Mouse (Mus musculus): ENCODE measurements at regions not wholly inside any gene's neighbourhood (a gene's known extent, or its start where the extent isn't known, plus 50 kb on each side); places are given as distances from the start of the nearest gene placed in this dataset.
A peak's percentile ranks its signal among the peaks of the same experiment; 100 is the strongest.

GRCm38 (mm10) chr16:15052389-15052923 is 146.1 kb downstream of the Efcab1 start:
- H3K36me3 ChIP-seq: no peaks in the 10 kb centered on the region
- no peak overlapping the region for H3K9ac ChIP-seq
- no peaks in the 10 kb centered on the region for H3K4me1 ChIP-seq
- no peak for ATAC-seq
- H3K4me2 ChIP-seq: no peak overlapping the region
- H3K4me3 ChIP-seq: no peak overlapping the region
- H3K9me3 ChIP-seq (replicated peaks): no peaks in the 10 kb centered on the region
- WGBS (ENCODE audit: insufficient replicate concordance): 26% methylated on average over 7 of the region's 7 CpGs
- H3K27ac ChIP-seq: no peak overlapping the region
- H3K27me3 ChIP-seq (replicated peaks): no peaks in the 10 kb centered on the region

- H3K4me2 ChIP-seq: no peak overlapping the region
- H3K27me3 ChIP-seq (replicated peaks): no peaks in the 10 kb centered on the region
- no peak overlapping the region for H3K27ac ChIP-seq
- 14% methylated on average over 16 of the region's 16 CpGs for WGBS (ENCODE audit: insufficient replicate concordance)
- no peaks in the 10 kb centered on the region for H3K4me1 ChIP-seq
- no peak overlapping the region for H3K4me3 ChIP-seq
- ATAC-seq: no peak
- H3K9ac ChIP-seq: no peak overlapping the region
- H3K9me3 ChIP-seq (replicated peaks): no peaks in the 10 kb centered on the region
- no peaks in the 10 kb centered on the region for H3K36me3 ChIP-seq
These were observed 146.8 kb downstream of the Efcab1 start for GRCm38 (mm10) chr16:15052924-15053793.

GRCm38 (mm10) chr16:15053840-15054239 is 147.4 kb downstream of the Efcab1 start:
- Histone ChIP-seq H3K4me2 (no peak overlapping the region), H3K36me3 (no peaks in the 10 kb centered on the region), H3K4me1 (no peaks in the 10 kb centered on the region), H3K27me3 (replicated peaks) (no peaks in the 10 kb centered on the region), H3K9me3 (replicated peaks) (no peaks in the 10 kb centered on the region), H3K4me3 (no peak overlapping the region), H3K9ac (no peak overlapping the region), H3K27ac (no peak overlapping the region)
- no peak for ATAC-seq
- 31% methylated on average over 4 of the region's 4 CpGs for WGBS (ENCODE audit: insufficient replicate concordance)

- no peak for ATAC-seq
- WGBS (ENCODE audit: insufficient replicate concordance): 37% methylated on average over 5 of the region's 5 CpGs
- no peak overlapping the region for H3K27ac ChIP-seq
These were observed 148.0 kb downstream of the Efcab1 start for GRCm38 (mm10) chr16:15054306-15055001.

GRCm38 (mm10) chr16:15055697-15056096 is 149.3 kb downstream of the Efcab1 start:
- Histone ChIP-seq H3K9me3 (replicated peaks) (no peaks in the 10 kb centered on the region), H3K27me3 (replicated peaks) (no peaks in the 10 kb centered on the region), H3K4me2 (no peak overlapping the region), H3K36me3 (no peaks in the 10 kb centered on the region), H3K4me1 (no peaks in the 10 kb centered on the region), H3K4me3 (no peak overlapping the region), H3K9ac (no peak overlapping the region), H3K27ac (no peak overlapping the region)
- ATAC-seq: no peak
- 69% methylated on average over 5 of the region's 5 CpGs for WGBS (ENCODE audit: insufficient replicate concordance)

More at GRCm38 (mm10) chr16:15054306-15055001, 148.0 kb downstream of the Efcab1 start:
- H3K4me1 ChIP-seq: no peaks in the 10 kb centered on the region
- H3K9ac ChIP-seq: no peak overlapping the region
- H3K4me2 ChIP-seq: no peak overlapping the region
- H3K27me3 ChIP-seq (replicated peaks): no peaks in the 10 kb centered on the region
- no peaks in the 10 kb centered on the region for H3K9me3 ChIP-seq (replicated peaks)
- H3K36me3 ChIP-seq: no peaks in the 10 kb centered on the region
- H3K4me3 ChIP-seq: no peak overlapping the region

GRCm38 (mm10) chr16:15070485-15070960 is 164.1 kb downstream of the Efcab1 start:
- Histone ChIP-seq H3K36me3 (no peaks in the 10 kb centered on the region), H3K9ac (no peak overlapping the region), H3K4me2 (no peak overlapping the region), H3K27me3 (replicated peaks) (no peaks in the 10 kb centered on the region), H3K4me1 (no peaks in the 10 kb centered on the region), H3K27ac (no peak overlapping the region), H3K4me3 (no peak overlapping the region), H3K9me3 (replicated peaks) (no peaks in the 10 kb centered on the region)
- 70% methylated on average over 7 of the region's 7 CpGs for WGBS (ENCODE audit: insufficient replicate concordance)
- no peak for ATAC-seq

- Histone ChIP-seq H3K4me3 (no peak overlapping the region), H3K4me2 (no peak overlapping the region), H3K27me3 (replicated peaks) (no peaks in the 10 kb centered on the region), H3K36me3 (no peaks in the 10 kb centered on the region), H3K4me1 (no peaks in the 10 kb centered on the region), H3K9ac (no peak overlapping the region), H3K9me3 (replicated peaks) (no peaks in the 10 kb centered on the region), H3K27ac (no peak overlapping the region)
- ATAC-seq: no peak
These were observed 168.0 kb downstream of the Efcab1 start for GRCm38 (mm10) chr16:15074407-15074806.

- peaks cover 24% of the 10 kb centered on the region for H3K27me3 ChIP-seq (replicated peaks)
- H3K27ac ChIP-seq: no peak overlapping the region
- ATAC-seq: no peak
- WGBS (ENCODE audit: insufficient replicate concordance): 33% methylated on average over 3 of the region's 3 CpGs
- no peaks in the 10 kb centered on the region for H3K36me3 ChIP-seq
- H3K9me3 ChIP-seq (replicated peaks): no peaks in the 10 kb centered on the region
- H3K4me3 ChIP-seq: no peak overlapping the region
- H3K4me1 ChIP-seq: no peaks in the 10 kb centered on the region
- no peak overlapping the region for H3K4me2 ChIP-seq
- no peak overlapping the region for H3K9ac ChIP-seq
These were observed 177.3 kb downstream of the Efcab1 start for GRCm38 (mm10) chr16:15083692-15084091.

GRCm38 (mm10) chr16:15084147-15084752 is 177.8 kb downstream of the Efcab1 start:
- Histone ChIP-seq H3K9ac (no peak overlapping the region), H3K9me3 (replicated peaks) (no peaks in the 10 kb centered on the region), H3K4me3 (peak overlapping the region; percentile 43; the same call in 1 of the 2 replicates), H3K4me1 (no peaks in the 10 kb centered on the region), H3K36me3 (no peaks in the 10 kb centered on the region), H3K4me2 (peak overlapping the region; percentile 62), H3K27me3 (replicated peaks) (peaks cover 24% of the 10 kb centered on the region), H3K27ac (no peak overlapping the region)
- WGBS (ENCODE audit: insufficient replicate concordance): 25% methylated on average over 10 of the region's 10 CpGs
- ATAC-seq: no peak

- H3K9ac ChIP-seq: no peak overlapping the region
- peaks cover 24% of the 10 kb centered on the region for H3K27me3 ChIP-seq (replicated peaks)
- no peaks in the 10 kb centered on the region for H3K4me1 ChIP-seq
- no peaks in the 10 kb centered on the region for H3K36me3 ChIP-seq
- no peaks in the 10 kb centered on the region for H3K9me3 ChIP-seq (replicated peaks)
- no peak for ATAC-seq
- WGBS (ENCODE audit: insufficient replicate concordance): 2% methylated on average over 56 of the region's 56 CpGs
- peak overlapping the region; percentile 43 for H3K4me3 ChIP-seq
- H3K4me2 ChIP-seq: peak overlapping the region; percentile 62
- H3K27ac ChIP-seq: peak overlapping the region; percentile 45; the same call in 1 of the 2 replicates
These were observed 178.6 kb downstream of the Efcab1 start for GRCm38 (mm10) chr16:15084753-15085728.

GRCm38 (mm10) chr16:15086556-15086955 is 180.2 kb downstream of the Efcab1 start:
- Histone ChIP-seq H3K9ac (no peak overlapping the region), H3K4me2 (no peak overlapping the region), H3K4me1 (no peaks in the 10 kb centered on the region), H3K4me3 (no peak overlapping the region), H3K27ac (no peak overlapping the region), H3K9me3 (replicated peaks) (no peaks in the 10 kb centered on the region), H3K27me3 (replicated peaks) (peaks cover 24% of the 10 kb centered on the region), H3K36me3 (no peaks in the 10 kb centered on the region)
- no peak for ATAC-seq
- WGBS (ENCODE audit: insufficient replicate concordance): 65% methylated on average over 4 of the region's 4 CpGs

Data from liver, embryonic 12.5 days (tissue).